Mouse (Mus musculus): ENCODE measurements around the gene Kpna1. TPM values are rescaled to one million over a fixed set of nuclear protein-coding genes. Genes with fewer than 3 reads are reported as not detected.
"Not testable (repeated sequence)": the region's sequence is repeated elsewhere in the genome, so short reads cannot be mapped to it uniquely, and the experiment has no call there.

Gene Kpna1
- total RNA-seq, 1 experiment from 2014 or later, result 69.5 TPM

DNA sequence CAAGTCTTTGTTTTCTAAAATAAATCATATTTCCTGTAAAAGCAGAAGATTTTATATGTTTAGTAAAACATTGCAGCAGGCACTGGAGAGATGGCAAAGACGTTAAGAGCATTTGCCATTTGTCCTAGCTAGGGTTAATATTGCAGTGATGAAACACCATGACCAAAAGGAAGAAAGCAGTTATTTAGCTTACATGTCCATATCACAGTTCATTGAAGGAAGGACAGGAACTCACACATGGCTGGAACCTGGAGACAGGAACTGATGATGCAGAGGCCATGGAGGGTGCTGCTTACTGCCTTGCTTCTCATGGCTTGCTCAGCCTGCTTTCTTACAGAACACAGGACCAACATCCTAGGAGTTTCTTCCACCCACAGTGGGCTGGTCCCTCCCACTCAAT is 13.8 kb downstream of the Kpna1 start:
- no peak for DNase-seq

DNA sequence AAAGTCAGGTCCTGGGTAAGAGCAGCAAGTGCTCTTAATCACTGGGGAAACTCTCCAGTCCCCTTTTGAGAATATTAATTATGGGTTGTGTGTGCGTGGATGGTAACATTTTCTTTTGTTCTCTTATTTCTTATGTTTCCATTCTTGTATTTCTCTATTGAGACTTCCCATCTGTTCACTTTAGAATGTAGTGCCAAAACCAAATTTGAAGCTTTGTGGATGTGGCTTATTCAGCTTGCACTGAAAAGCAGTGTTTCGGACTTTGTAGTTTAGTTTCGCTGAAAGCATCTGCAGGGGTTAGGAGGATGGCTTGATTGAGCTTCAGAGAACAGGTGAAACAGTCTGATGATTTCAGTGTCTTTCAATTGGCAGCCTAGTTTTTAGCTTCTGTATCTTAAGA is 14.8 kb downstream of the Kpna1 start:
- DNase-seq, result no peak

DNA sequence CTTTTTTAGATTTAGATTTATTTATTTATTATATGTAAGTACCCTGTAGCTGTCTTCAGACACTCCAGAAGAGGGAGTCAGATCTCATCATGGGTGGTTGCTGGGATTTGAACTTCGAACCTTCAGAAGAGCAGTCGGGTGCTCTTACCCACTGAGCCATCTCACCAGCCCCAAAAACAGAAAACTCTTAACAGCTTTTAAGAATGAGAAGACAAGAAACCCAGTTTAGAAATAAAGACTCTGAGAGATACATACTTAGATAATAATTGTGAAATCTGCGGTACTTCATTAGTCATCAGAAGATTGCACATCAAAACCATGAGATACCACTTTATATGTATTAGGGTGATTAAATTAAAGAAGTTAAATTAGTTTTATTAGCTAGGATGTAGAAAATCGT is 20.3 kb downstream of the Kpna1 start:
- not testable (repeated sequence) for DNase-seq

DNA sequence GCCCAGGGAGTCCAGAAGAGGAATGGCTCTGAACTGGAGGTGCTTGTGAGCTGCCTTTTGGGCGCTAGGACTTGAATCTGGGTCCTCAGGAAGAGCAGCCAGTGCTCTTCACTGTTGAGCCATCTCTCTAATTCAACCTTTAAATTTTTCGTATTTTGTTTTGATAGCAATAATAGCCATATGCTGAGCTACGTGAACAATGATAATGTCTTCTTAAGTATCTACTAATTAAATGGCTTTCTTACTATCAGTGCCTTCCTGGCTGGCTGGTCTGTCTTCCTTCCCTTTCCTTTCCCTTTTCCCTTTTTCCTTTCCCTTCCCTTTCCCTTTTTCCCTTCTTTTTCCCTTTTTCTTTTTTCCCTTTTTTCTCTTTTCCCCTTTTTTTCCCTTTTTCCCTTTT is 29.8 kb downstream of the Kpna1 start:
- no peak for DNase-seq

DNA sequence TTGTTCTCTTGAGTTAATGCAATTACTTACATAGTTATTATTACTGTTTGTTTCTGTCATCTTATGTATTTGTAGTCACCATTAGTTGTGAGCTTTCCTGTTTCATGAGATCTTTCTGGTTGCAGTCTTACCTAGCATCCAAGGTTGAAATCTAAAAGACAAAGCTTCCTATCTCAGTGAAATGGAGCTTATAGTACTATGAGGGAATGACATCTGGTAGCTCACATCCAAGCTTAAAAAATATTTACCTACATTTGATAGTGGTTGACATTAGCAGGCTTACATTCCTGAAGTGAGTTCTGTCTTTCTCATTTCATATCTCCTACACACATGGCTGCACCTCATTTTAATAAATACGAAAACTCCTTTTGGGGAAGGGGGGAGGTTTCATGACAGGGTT is 37.8 kb downstream of the Kpna1 start:
- no peak for DNase-seq

DNA sequence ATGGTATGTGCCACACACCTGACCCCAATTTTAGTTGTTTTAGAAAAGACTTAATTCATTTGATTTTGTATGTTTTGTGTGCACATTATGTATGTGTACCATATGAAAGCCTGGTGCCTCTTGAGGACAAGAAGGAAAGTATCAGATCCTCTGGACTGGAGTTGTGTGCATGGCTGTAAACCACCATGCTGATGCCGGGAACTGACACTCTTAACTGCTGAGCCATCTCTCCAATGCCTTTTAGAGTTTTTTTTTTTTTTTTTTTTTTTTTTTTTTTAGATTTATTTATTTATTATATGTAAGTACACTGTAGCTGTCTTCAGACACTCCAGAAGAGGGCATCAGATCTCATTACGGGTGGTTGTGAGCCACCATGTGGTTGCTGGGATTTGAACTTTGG is 49.6 kb downstream of the Kpna1 start:
- DNase-seq, result not testable (repeated sequence)

DNA sequence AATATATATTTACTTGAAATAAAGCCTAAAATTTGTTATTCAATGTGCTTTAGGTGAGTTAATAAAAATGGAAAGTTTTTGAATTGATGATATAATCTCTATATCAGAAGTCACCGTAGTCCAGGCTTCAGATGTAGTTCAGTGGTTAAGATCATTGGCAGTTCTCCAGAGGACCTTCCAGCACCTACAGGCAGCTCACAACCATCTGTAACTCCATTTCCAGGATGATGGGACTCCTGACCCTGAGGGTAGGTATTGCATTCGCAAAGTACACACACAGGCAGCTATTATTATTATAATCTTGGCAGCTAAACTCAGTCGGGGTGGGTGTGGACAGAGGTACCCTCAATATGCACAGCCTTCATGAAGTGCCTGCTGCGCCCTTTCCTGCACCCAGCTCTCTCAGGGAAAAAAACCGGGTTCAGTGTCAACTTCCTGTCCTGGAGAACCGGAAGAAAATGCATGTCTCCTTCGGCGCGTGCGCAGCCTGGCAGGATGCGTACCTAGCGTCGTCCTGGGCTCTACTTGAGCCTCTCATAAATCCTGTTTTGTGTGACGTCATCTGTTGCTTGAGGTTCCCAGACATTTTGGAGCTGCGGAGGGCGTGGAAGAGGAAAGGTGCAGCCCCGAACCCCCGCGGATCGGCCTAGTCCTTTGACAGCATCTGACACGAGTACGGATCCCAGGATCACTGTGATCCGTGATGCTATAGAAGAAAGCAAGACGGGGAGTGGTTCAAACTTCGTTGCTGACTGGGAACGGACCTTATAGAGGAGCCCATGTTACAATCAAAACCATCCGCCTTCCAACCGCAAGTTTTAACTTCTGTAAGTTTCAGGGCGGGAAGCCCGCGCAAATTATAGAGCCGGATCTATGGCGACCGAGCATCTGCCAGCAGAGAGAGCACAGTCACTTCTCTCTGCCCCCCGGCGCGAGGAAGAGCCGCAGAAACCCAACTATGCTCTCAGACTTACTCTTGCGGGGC is 62.4 kb downstream of the Kpna1 start, which contains the start of gene Wdr5b:
TSS of gene Wdr5b (plus strand) at position 551 of the 985 bp plus-strand sequence.
- peak; percentile 94 for DNase-seq

DNA sequence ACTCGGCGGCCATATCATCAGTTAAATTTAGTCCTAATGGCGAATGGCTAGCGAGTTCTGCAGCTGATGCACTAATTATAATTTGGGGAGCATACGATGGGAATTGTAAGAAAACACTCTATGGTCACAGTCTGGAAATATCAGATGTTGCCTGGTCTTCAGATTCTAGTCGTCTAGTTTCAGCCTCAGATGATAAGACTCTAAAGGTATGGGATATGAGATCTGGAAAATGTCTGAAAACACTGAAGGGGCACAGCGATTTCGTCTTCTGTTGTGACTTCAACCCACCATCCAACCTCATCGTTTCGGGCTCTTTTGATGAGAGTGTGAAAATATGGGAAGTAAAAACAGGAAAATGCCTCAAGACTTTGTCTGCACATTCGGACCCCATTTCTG is 63.1 kb downstream of the Kpna1 start:
- DNase-seq, result no peak

DNA sequence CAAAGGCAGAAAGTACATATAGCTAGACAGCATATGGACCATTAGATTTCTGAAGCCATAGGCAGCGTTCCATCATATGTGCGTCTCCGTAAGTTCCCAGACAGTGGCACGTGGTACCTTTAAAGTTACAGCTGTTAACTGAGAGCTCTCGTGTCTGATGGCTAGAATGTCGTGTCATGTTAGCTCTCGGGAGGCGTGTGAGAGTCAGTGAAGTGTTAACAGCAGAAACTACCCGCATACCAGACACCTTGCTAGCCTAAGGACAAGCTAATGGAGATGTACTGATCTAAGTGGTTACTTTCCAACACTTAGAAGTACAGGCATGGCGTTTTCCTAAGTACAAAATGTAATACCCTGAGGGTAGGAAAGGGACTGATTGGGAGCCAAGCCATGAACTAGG is 64.5 kb downstream of the Kpna1 start:
- DNase-seq, result no peak

DNA sequence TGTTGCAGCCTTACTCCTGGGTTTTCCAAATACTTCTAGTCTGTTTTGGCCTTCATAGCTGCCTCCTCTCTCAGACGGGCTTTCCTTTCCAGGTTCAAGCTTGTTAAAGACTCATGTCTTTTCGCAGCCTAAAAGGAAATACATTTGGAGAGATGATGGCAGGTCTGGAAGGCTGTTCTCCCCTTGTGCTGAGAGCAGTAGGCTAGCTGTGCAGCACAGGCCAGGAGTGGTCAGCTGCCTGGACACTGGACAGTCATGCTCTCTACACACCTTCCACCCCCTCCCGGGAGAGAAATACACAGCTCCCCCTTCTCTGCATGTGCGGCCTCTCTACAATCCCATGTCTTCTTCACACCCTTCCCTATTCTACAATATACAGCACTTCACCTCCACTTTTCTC is 65.4 kb downstream of the Kpna1 start:
- no peak for DNase-seq

DNA sequence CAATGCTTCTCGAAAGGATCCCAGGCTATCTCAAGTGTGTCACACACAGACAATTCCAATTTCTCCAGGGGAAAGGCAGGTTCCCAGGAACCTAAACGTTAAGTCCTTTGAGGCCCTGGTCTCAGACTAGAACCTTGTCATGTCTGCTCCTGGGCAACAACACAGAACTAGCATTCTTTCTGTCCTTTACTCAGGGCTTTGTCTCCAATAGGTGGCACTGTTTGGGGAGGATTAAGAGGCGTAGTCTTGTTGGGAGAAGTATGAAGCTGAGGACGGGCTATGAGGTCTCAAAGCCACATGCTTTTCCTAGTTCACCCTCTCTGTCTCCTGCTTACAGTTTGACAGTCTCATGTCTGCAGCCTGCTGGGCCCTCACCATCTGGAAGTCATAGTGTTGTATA is 69.0 kb downstream of the Kpna1 start:
- DNase-seq, result no peak

DNA sequence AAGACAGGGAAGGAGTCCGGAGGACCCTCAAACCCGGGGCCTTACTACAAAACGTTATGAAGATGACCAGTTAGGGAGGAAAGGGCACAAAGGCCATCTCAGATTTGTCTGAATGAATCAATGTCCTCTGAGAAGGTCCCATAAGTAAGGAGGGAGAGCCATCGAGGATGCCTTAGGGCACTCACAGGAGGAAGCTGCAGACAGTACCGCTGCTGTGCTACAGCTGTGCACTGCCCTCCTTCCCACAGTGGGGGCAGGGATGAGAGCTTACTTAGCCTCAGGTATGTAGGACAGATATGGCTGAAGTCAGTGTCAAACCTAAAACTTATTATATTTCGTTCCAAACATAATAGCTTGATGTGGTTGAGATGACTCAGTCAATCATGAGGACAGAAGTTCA is 72.9 kb downstream of the Kpna1 start:
- no peak for DNase-seq

DNA sequence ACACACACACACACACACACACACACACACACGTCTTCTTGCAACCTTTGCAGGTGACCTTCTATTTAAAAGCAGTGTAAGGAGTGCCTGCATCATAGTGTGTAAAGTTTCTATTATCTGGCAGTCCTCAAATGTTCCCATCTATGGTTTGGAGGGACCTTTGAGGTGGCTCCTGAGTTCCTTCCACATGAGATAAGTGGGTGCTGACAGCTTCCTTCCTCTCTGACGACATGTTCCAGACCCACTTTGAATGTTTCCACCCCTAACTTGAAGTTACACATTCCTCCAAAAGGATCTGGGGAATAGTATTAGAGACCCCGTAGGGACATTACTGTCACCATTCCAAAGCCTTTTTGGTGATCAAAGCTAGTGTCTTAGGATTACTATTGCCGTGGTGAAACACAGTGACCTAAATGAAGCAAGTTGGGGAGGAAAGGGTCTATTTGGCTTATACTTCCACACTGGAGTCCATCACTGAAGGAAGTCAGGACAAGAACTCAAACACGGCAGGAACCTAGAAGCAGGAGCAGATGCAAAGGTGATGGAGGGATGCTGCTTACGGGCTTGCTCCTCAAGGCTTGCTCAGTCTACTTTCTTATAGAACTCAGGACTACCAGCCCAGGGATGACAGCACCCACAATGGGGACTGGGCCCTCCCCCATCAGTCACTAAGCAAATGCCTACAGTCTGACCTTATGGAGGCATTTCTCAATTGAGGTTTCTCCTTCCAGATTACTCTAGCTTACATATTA is 75.2 kb downstream of the Kpna1 start:
- DNase-seq, result no peak

DNA sequence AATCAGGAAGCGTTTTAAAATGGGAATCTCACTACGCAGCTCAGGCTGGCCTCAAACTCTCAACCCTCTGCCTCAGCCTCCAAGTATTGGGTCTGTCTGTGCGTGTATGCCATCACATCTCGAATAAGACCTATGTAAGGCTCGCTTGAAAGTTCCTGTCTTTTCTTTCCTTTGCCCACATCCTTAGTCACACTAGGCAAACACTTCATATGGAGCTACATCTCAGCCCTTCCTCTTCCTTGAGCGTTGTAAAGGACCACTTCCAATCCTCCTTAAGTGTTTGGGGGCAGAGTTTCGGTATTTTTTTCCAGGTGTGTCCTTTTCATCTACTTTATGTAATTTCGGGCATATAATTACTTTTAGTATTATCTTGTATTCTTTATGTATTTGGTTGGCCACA is 76.4 kb downstream of the Kpna1 start:
- no peak for DNase-seq

DNA sequence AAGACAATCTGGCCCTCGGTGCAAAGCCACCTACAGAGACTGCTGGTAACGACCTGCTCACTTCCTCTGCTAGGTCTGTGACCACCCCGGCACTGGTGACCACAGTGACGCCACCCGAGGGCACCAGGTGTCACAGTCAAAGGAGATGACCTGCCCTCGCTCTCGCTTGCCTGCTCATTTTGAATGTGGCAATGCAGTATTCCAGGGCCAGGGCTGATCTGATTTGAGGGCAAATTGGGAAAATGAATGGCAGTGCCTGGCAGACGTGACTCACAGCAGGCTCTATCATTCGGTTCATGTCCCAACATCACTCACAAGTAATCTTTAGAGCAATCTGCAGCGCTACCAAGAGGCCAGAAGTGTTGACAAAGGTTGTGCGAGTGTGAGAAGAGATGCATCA is 77.9 kb downstream of the Kpna1 start:
- peak; percentile 63 for DNase-seq

DNA sequence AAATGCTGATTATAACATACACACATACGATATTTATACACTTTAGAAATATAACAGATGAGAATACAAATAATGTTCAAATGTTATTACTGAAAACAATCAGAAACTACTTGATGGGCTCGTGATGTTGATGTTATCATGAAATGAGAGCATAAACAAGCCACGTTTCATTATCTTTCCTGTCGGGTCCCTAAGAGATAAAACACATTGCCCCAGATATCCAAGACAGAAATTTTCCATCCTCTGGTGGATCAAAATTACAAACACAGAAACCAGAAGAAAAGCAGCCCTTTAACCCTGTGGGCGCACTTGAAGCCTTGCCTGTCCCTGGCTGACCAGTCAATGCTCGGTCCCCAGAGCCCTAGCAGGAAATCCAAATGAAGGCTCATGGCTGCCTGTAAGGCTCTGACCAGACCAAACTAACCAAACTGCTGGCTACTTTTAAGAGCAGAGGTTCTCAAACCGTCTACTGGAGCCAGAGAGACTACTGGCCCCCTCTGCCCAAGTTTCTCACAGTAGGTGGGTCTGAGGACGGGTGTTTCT is 79.5 kb downstream of the Kpna1 start:
- DNase-seq, result peak; percentile 28

DNA sequence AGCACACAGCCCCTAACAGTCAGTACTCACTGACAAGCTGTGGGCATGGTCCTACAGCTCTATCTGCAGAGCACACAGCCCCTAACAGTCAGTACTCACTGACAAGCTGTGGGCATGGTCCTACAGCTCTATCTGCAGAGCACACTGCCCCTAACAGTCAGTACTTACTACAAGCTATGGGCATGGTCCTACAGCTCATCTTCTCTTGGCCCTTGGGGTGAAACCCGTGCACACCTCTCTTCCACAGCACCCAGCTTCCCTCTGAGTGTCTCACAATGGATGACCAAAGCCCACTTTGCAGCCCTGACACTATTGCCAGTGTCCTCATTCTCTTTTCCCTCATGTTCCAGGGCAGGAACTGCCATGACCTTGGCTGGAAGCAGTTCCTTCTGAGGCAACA is 84.0 kb downstream of the Kpna1 start:
- not testable (repeated sequence) for DNase-seq

DNA sequence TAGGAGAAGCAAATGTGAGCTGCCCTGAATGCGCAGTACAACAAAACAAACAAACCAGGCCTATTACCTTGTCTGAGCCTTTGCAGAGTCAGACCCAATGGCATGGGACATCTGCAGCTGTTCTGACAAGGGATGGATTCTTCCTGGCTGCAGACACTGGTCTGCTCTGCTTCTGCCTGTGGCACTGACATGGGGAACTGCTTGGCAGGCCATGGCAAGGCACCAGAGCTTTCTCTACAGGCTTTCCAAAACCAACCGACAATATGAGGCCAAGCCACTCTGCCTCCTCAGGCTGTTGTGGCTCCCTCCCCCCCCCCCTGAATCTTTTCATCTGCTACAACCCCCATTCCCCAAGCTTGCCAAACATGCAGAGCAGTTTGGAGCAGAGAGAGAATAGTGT is 84.8 kb downstream of the Kpna1 start:
- DNase-seq, result no peak

DNA sequence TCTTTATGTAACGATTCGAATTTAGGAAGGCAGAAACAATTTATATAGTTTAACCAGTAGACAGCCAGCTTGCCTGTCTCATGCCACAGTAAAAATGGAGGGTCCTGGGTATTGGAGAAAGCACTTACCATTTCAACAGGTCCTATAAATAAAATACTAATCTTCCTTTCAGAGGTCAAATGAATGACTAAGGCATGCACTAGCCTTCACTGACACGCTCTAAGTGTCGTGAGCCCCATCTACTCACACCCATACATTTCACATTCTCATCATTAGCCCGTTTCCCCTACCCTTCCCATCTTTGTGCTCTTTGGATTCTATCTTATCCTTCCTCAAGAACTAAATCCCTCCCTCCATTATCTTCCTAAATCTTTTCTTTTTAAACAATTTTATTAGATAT is 86.4 kb downstream of the Kpna1 start:
- DNase-seq, result no peak

DNA sequence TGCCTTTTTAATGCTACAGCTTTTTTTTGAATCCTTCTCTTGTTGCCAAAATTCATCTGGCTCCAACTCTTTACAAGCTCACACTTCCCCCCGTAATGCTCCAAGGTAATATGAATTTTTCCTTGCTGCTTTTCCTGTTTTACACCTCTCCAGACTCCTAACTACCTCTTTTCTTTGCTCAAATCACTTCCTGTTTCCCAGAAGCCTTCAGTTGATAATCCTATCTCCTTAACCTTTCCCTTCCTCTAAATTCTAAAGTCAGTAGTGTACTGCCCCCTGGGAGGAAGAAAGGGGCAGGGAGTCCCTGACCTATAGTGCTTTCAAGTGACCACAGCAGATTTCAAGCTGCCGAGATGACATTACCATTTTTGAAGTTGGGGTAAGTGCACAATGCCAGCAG is 89.1 kb downstream of the Kpna1 start:
- DNase-seq, result peak; percentile 13

DNA sequence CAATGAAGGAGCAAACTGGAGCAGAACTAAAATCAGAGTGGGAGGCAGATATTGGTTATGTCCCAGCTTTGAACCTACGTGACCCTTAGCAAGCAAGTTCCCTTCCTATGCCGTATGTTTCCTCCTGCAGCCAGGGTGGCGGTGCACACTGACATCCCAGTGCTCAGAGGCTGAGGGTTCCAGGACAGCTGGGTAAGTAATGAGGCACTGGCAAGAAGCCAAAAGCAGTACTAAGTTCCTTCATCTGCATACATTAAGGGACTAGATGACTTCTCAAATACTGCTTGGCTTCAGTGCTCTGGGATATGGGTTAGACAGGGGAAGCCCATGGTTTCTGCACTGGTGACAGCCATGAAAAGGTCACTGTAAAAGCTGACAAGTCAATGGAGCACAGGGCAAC is 89.8 kb downstream of the Kpna1 start:
- no peak for DNase-seq

DNA sequence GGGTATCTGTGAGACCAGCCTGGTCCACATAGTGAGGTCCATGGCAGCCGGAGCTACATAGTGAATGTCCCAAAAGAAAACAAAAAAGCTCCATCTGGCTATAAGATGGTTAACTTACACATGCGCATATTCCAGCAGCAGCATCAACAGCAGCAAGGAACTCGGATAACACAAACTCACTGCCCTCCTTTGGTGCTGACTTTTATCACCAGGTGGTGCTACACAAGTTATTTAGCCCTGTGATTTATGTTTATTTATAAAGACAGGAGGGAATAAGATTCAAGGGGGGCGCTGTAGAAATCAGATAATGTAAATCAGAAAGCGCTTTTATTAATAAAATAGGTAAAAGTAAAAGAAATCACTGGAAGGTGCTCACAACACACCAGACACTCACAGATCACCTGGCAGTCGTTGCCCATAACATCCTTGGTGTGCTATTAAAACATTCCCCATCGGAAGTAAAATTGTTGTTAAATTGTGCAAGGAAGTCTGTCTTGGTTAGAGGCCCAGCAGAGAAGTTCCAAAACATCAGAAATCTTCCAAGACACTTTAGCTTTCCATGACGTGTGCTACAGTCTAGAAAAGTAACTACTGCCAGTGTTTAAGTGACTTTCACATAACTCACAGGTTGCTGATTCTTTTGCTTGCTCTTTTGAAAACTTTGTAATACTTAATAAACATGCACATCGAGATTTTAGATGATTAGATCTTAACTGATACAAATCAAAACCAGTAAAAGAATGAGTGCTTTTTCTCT is 91.4 kb downstream of the Kpna1 start:
- DNase-seq, result no peak
